7 mouse cellular contexts compared by ENCODE assay signal in genomic region chr14:20891941-20892402, GRCm38 (mm10). TPM values are rescaled to one million over a fixed set of nuclear protein-coding genes. Genes with fewer than 3 reads are reported as not detected.
A peak's percentile ranks its signal among the peaks of the same experiment; 100 is the strongest.
DNase-seq lines count a peak whose midpoint lies in the region; ATAC-seq and TF ChIP-seq lines count a peak whose summit lies in the region.

No protein-coding gene starts in this region.

- no peaks in the 10 kb centered on the region for H3K27me3 ChIP-seq in lung, embryonic 15.5 days

- no peak overlapping the region for H3K9ac ChIP-seq in lung, embryonic 15.5 days

- peaks cover 11% of the 10 kb centered on the region; the same call in 1 of the 2 replicates for H3K4me1 ChIP-seq in lung, embryonic 15.5 days

- 31% methylated on average over 9 of the region's 9 CpGs for WGBS in lung, embryonic 15.5 days

- TF ChIP-seq CTCF in brain, embryonic 14.5 days (IDR thresholded peaks at IDR 0.05; ENCODE audit: borderline replicate concordance, extremely low read depth, insufficient read depth, insufficient read length): no peak

- H3K27ac ChIP-seq in lung, embryonic 15.5 days: peak overlapping the region; percentile 67

- H3K36me3 ChIP-seq in lung, embryonic 15.5 days: no peaks in the 10 kb centered on the region

- no peak for TF ChIP-seq POLR2A in brain, embryonic 14.5 days (IDR thresholded peaks at IDR 0.05; ENCODE audit: borderline replicate concordance, extremely low read depth, insufficient read depth, insufficient read length, poor library complexity, severe bottlenecking)

- peak; percentile 81 for DNase-seq in MN1 (ENCODE audit: low spot score)
- DNase-seq in brain, embryonic 14.5 days (ENCODE audit: low read depth): peak; percentile 83
- DNase-seq in kidney, postnatal 10 days: peak; percentile 39
- DNase-seq in right cerebral cortex, postnatal 10 days (ENCODE audit: low spot score in 2 of 2): peak; percentile 33 to 54
- DNase-seq in B cell, adult 2 months: no peak

- H3K4me2 ChIP-seq in lung, embryonic 15.5 days: no peak overlapping the region; the same call in 1 of the 2 replicates

- H3K9me3 ChIP-seq in lung, embryonic 15.5 days: no peaks in the 10 kb centered on the region

- no peak overlapping the region for H3K4me3 ChIP-seq in lung, embryonic 15.5 days

- peak; percentile 90 for ATAC-seq in granulocyte monocyte progenitor cell, adult 5-6 weeks (replicated peaks; ENCODE audit: poor library complexity, severe bottlenecking)
- peak; percentile 79 for ATAC-seq in lung, embryonic 15.5 days (ENCODE audit: borderline replicate concordance, extremely low read depth, low FRiP score, low TSS enrichment)

RNA-seq across cellular contexts. Expression of gene Vcl, which starts 37.2 kb away (rescaled TPM):
- 18.0 and 24.4 TPM in 2 replicates for polyA plus RNA-seq in brain, embryonic 14.5 days (2012; rRNA removed)
- 29.0 and 29.8 TPM in 2 replicates for total RNA-seq in granulocyte monocyte progenitor cell, adult 5-6 weeks (2014; fragmentation: Nextera tagmentation)
- 25.2 and 25.4 TPM in 2 replicates for total RNA-seq in granulocyte monocyte progenitor cell, adult 5-6 weeks (2017)
- polyA plus RNA-seq in lung, embryonic 15.5 days (2015; fragmentation: Nextera tagmentation; extraction: Ambion mirVana): 60.2 and 62.7 TPM in 2 replicates

RNA-seq across cellular contexts. Expression of gene Plau, which starts 55.5 kb away (rescaled TPM):
- 0.98 and 1.8 TPM in 2 replicates for polyA plus RNA-seq in brain, embryonic 14.5 days (2012; rRNA removed)
- total RNA-seq in granulocyte monocyte progenitor cell, adult 5-6 weeks (2014; fragmentation: Nextera tagmentation): 2.9 and 4.2 TPM in 2 replicates
- 7.5 and 9.1 TPM in 2 replicates for total RNA-seq in granulocyte monocyte progenitor cell, adult 5-6 weeks (2017)
- 0.86 and 1.2 TPM in 2 replicates for polyA plus RNA-seq in lung, embryonic 15.5 days (2015; fragmentation: Nextera tagmentation; extraction: Ambion mirVana)

Comparison
In these comparisons a context has a peak if more than half of its experiments do, and no peak if none do; other contexts are left out.
1. DNase-seq: peak in MN1 (single experiment), brain, embryonic 14.5 days (single experiment), kidney, postnatal 10 days (single experiment) and right cerebral cortex, postnatal 10 days (2 of 2); none in B cell, adult 2 months (0 of 2).